Mouse (Mus musculus) hindbrain, embryonic 16.5 days (tissue): Measurements from ENCODE around the gene Stard8. TPM values are rescaled to one million over a fixed set of nuclear protein-coding genes. Genes with fewer than 3 reads are reported as not detected.

Experiments used
- ATAC-seq: fragments of 200-750 bp; cut with Nextera tagmentation; 2 replicates; pipeline ENCODE4 v1.8.0; 2017; ENCODE audit warnings: moderate TSS enrichment, moderate library complexity
- H3K27ac ChIP-seq: fragments of 300-500 bp; sonication (generic); 2 replicates; pipeline ENCODE4 v1.5.1; 2014; ENCODE audit warnings: low read depth, mild to moderate bottlenecking, control low read depth, low read length, moderate library complexity
- H3K27me3 ChIP-seq: fragments of 300-500 bp; sonication (generic); replicated peaks from 2 replicates; pipeline ENCODE4 v1.6.1; 2014; ENCODE audit warnings: low read length; ENCODE audit not compliant: control insufficient read depth, insufficient read depth
- H3K36me3 ChIP-seq: fragments of 300-500 bp; sonication (generic); 2 replicates; pipeline ENCODE4 v1.6.1; 2014; ENCODE audit warnings: mild to moderate bottlenecking, low read length, moderate library complexity, mixed read lengths; ENCODE audit not compliant: control insufficient read depth, insufficient read depth
- H3K4me1 ChIP-seq: fragments of 300-500 bp; sonication (generic); 2 replicates; pipeline ENCODE4 v1.6.1; 2014; ENCODE audit warnings: low read depth, low read length; ENCODE audit not compliant: control insufficient read depth, insufficient read depth
- H3K4me2 ChIP-seq: fragments of 300-500 bp; sonication (generic); 2 replicates; pipeline ENCODE4 v1.6.1; 2014; ENCODE audit warnings: mild to moderate bottlenecking, low read length, control low read depth, moderate library complexity
- H3K4me3 ChIP-seq: fragments of 300-500 bp; sonication (generic); 2 replicates; pipeline ENCODE4 v1.5.1; 2014; ENCODE audit warnings: mild to moderate bottlenecking, low read length, control low read depth, moderate library complexity
- H3K9ac ChIP-seq: fragments of 300-500 bp; sonication (generic); 2 replicates; pipeline ENCODE4 v1.6.1; 2014; ENCODE audit warnings: low read depth, mild to moderate bottlenecking, control low read depth, low read length, moderate library complexity
- H3K9me3 ChIP-seq: fragments of 300-500 bp; sonication (generic); 2 replicates; pipeline ENCODE4 v1.6.1; 2014; ENCODE audit warnings: mild to moderate bottlenecking, low read length, moderate library complexity; ENCODE audit not compliant: control insufficient read depth
- WGBS: fragments of 180-500 bp; shearing (Covaris S2); extraction: QIAGEN DNeasy Blood & Tissue Kit; methylation state at CpG from one replicate; pipeline ENCODE4 v1.1.7; 2014; 5-methylcytosine and 5-hydroxymethylcytosine counted together
- polyA plus RNA-seq: library from polyadenylated mRNA; unstranded; fragments of >200 nt; fragmentation: Nextera tagmentation; extraction: Ambion mirVana; gene quantifications from 2 replicates; pipeline ENCODE4 v1.2.1, GENCODE M21; 2015

Stard8 gene
- polyA plus RNA-seq, 1 experiment from 2014 or later: 4.1 TPM

GRCm38 (mm10) chrX:99054512-99054911 lies 51.5 kb downstream of the Stard8 start:
- Histone ChIP-seq H3K4me2 (no peak overlapping the region), H3K36me3 (no peaks in the 10 kb centered on the region), H3K4me3 (no peak overlapping the region), H3K4me1 (no peaks in the 10 kb centered on the region), H3K27ac (no peak overlapping the region), H3K27me3 (no peaks in the 10 kb centered on the region), H3K9ac (no peak overlapping the region), H3K9me3 (0 out of 2 replicates have a peak, but pooled peaks cover 3% of the 10 kb centered on the region)
- no peak for ATAC-seq
- WGBS: 70% methylated on average over 7 of the region's 7 CpGs

- ATAC-seq: no peak
- Histone ChIP-seq H3K4me3 (no peak overlapping the region), H3K27ac (no peak overlapping the region), H3K27me3 (no peaks in the 10 kb centered on the region), H3K4me1 (no peaks in the 10 kb centered on the region), H3K4me2 (no peak overlapping the region), H3K36me3 (no peaks in the 10 kb centered on the region), H3K9me3 (0 out of 2 replicates have a peak, but pooled peaks cover 3% of the 10 kb centered on the region), H3K9ac (no peak overlapping the region)
- WGBS: 61% methylated on average over 6 of the region's 6 CpGs
These were observed 54.9 kb downstream of the Stard8 start for GRCm38 (mm10) chrX:99057772-99058440.

DNA sequence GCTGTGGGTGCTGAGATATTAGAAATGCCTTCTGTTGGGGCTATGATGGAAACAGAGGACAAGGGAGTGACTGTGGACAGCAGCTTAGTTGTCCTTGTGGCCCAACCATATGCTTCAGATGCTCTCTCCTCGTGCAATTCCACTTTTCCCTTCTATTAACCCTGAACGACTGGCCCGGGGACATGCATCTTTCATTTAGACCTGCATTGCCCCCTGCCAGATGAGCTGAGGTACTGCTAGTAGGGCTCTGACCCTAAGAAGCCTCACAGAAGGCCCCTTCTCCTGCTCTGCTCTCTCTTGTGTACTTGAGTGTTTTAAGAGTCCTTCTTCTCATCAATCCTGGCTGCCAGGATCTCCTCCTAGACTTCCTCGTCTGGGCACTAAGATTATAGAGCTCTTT lies 56.1 kb downstream of the Stard8 start:
- no peaks in the 10 kb centered on the region for H3K36me3 ChIP-seq
- 42% methylated on average over 4 of the region's 4 CpGs for WGBS
- H3K27me3 ChIP-seq: no peaks in the 10 kb centered on the region
- no peak for ATAC-seq
- H3K4me3 ChIP-seq: no peak overlapping the region
- no peak overlapping the region for H3K9ac ChIP-seq
- H3K4me2 ChIP-seq: no peak overlapping the region
- no peak overlapping the region for H3K27ac ChIP-seq
- H3K9me3 ChIP-seq: 0 out of 2 replicates have a peak, but pooled peaks cover 3% of the 10 kb centered on the region
- H3K4me1 ChIP-seq: no peaks in the 10 kb centered on the region

DNA sequence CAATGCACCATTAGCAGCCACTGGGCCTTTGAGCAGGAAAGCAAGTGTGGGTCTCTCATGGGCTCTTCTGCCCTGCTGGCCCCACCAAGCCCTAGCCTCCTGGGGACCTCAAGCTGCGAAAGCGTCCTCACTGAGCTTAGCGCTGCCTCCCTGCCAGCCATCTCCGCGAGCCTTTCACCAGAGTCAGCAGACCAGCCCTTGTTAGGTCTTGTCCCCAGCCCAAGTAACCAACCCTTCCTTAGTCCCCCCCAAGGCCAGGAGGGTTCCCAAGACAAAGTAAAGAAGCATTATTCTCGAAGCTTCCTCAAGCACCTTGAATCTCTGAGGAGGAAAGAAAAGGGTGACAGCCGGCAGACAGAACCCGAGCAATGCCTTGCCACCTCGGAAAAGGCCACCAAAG lies 62.5 kb downstream of the Stard8 start:
- Histone ChIP-seq H3K36me3 (no peaks in the 10 kb centered on the region), H3K4me1 (no peaks in the 10 kb centered on the region), H3K4me2 (no peak overlapping the region), H3K9me3 (no peaks in the 10 kb centered on the region), H3K27me3 (no peaks in the 10 kb centered on the region; the same call in 1 of the 2 replicates), H3K9ac (no peak overlapping the region), H3K27ac (no peak overlapping the region), H3K4me3 (no peak overlapping the region)
- no peak for ATAC-seq
- WGBS: 92% methylated on average over 9 of the region's 9 CpGs

DNA sequence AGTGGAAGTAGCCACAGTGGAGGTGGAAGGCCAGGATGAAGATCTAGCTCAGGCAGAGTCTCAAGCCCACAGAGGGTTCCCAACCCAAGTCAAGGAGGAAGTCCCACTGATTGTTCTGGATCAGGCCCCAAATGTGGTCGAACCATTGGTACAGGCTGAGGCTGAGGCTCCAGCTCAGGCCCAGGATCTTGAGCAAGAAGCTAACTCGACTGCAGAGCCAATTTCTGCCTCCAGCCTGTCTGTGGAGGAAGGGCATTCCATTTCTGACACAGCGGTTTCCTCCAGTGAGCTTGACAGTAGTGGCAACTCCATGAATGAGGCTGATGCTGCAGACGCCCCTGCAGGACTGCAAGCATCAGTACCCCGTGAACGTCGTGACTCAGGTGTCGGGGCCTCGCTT lies 63.5 kb downstream of the Stard8 start:
- Histone ChIP-seq H3K9ac (no peak overlapping the region), H3K36me3 (no peaks in the 10 kb centered on the region), H3K9me3 (no peaks in the 10 kb centered on the region), H3K27me3 (no peaks in the 10 kb centered on the region; the same call in 1 of the 2 replicates), H3K4me1 (no peaks in the 10 kb centered on the region), H3K27ac (no peak overlapping the region), H3K4me3 (no peak overlapping the region), H3K4me2 (no peak overlapping the region)
- WGBS: 87% methylated on average over 9 of the region's 9 CpGs
- ATAC-seq: no peak

- Histone ChIP-seq H3K9me3 (no peaks in the 10 kb centered on the region), H3K4me2 (no peak overlapping the region), H3K27ac (no peak overlapping the region), H3K36me3 (no peaks in the 10 kb centered on the region), H3K4me3 (no peak overlapping the region), H3K27me3 (no peaks in the 10 kb centered on the region; the same call in 1 of the 2 replicates), H3K9ac (no peak overlapping the region), H3K4me1 (no peaks in the 10 kb centered on the region)
- ATAC-seq: no peak
- 74% methylated on average over 7 of the region's 7 CpGs for WGBS
These were observed 64.2 kb downstream of the Stard8 start for GRCm38 (mm10) chrX:99067232-99067631.

DNA sequence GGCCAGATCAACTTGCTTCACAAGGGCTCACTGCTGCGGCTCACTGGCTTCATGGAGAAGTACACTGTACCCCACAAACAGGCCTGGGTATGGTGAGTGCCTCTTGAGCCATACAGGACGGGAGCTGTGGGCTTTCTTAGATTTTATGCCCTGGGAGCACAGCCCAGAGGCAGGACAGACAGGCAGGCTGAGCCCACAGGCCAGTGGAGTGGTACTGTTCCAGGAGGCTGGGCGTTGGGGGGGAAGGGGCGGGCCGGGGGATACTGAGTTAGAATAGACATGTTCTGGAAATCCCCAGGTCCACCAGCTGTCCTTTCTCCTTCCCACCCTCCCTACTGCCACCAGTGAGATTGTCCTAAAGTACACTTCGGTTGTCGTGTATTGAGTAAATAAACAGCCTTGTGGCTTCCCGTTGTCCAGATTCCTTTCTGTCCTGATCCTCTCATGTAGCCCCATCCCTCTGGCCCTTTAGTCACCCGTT lies 64.7 kb downstream of the Stard8 start:
- Histone ChIP-seq H3K9me3 (no peaks in the 10 kb centered on the region), H3K9ac (no peak overlapping the region), H3K27me3 (no peaks in the 10 kb centered on the region; the same call in 1 of the 2 replicates), H3K4me2 (no peak overlapping the region), H3K27ac (no peak overlapping the region), H3K36me3 (no peaks in the 10 kb centered on the region), H3K4me1 (no peaks in the 10 kb centered on the region), H3K4me3 (no peak overlapping the region)
- 76% methylated on average over 8 of the region's 9 CpGs for WGBS
- ATAC-seq: no peak

GRCm38 (mm10) chrX:99071188-99071587 lies 68.1 kb downstream of the Stard8 start:
- 92% methylated on average over 7 of the region's 7 CpGs for WGBS
- H3K36me3 ChIP-seq: no peaks in the 10 kb centered on the region
- H3K27me3 ChIP-seq: no peaks in the 10 kb centered on the region; the same call in 1 of the 2 replicates
- H3K4me1 ChIP-seq: no peaks in the 10 kb centered on the region
- no peak for ATAC-seq
- no peaks in the 10 kb centered on the region for H3K9me3 ChIP-seq
- H3K4me2 ChIP-seq: no peak overlapping the region
- no peak overlapping the region for H3K9ac ChIP-seq
- H3K4me3 ChIP-seq: no peak overlapping the region
- no peak overlapping the region for H3K27ac ChIP-seq

DNA sequence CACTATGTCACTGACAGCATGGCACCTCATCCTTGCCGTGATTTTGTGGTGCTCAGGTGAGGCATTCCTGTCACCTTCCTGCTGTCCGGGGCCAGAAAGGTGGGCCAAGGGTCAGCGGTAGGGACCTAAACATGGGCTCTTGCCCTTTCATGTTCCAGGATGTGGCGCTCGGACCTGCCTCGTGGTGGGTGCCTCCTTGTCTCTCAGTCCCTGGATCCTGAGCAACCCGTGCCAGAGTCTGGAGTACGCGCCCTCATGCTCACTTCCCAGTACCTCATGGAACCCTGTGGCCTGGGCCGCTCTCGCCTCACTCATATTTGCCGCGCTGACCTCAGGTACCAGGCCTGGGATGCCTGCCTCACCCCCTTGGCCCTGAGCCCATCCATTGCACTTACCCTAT lies 69.5 kb downstream of the Stard8 start:
- WGBS: 97% methylated on average over 13 of the region's 13 CpGs
- no peaks in the 10 kb centered on the region; the same call in 1 of the 2 replicates for H3K27me3 ChIP-seq
- H3K36me3 ChIP-seq: no peaks in the 10 kb centered on the region
- H3K9me3 ChIP-seq: no peaks in the 10 kb centered on the region
- H3K4me2 ChIP-seq: no peak overlapping the region
- H3K4me3 ChIP-seq: no peak overlapping the region
- H3K27ac ChIP-seq: no peak overlapping the region
- no peak for ATAC-seq
- H3K4me1 ChIP-seq: no peaks in the 10 kb centered on the region
- no peak overlapping the region for H3K9ac ChIP-seq
